Mouse (Mus musculus) neural tube, embryonic 14.5 days (tissue): ENCODE results near the gene Rnf225. TPM values are rescaled to one million over a fixed set of nuclear protein-coding genes. Genes with fewer than 3 reads are reported as not detected.

Experiments
- ATAC-seq: fragments of 200-750 bp; cut with Nextera tagmentation; 2 replicates; pipeline ENCODE4 v1.8.0; 2017; ENCODE audit warnings: low read depth, mild to moderate bottlenecking, moderate TSS enrichment, moderate library complexity
- H3K27ac ChIP-seq: fragments of 300-500 bp; sonication (generic); 2 replicates; pipeline ENCODE4 v1.5.1; 2014; ENCODE audit warnings: low read depth, mild to moderate bottlenecking, control low read depth, low read length, moderate library complexity, mixed read lengths
- H3K27me3 ChIP-seq: fragments of 300-500 bp; sonication (generic); 2 replicates; pipeline ENCODE4 v1.6.1; 2014; ENCODE audit warnings: low read length; ENCODE audit not compliant: control insufficient read depth, insufficient read depth
- H3K36me3 ChIP-seq: fragments of 300-500 bp; sonication (generic); 2 replicates; pipeline ENCODE4 v1.6.1; 2014; ENCODE audit warnings: low read length, mixed read lengths; ENCODE audit not compliant: control insufficient read depth, insufficient read depth
- H3K4me1 ChIP-seq: fragments of 300-500 bp; sonication (generic); 2 replicates; pipeline ENCODE4 v1.6.1; 2014; ENCODE audit warnings: low read length; ENCODE audit not compliant: control insufficient read depth, insufficient read depth
- H3K4me2 ChIP-seq: fragments of 300-500 bp; sonication (generic); 2 replicates; pipeline ENCODE4 v1.6.1; 2014; ENCODE audit warnings: mild to moderate bottlenecking, low read depth, low read length, control low read depth
- H3K4me3 ChIP-seq: fragments of 300-500 bp; sonication (generic); 2 replicates; pipeline ENCODE4 v1.5.1; 2014; ENCODE audit warnings: low read depth, low read length, control low read depth, mixed read lengths
- H3K9ac ChIP-seq: fragments of 300-500 bp; sonication (generic); replicated peaks from 2 replicates; pipeline ENCODE4 v1.6.1; 2014; ENCODE audit warnings: low read depth, mild to moderate bottlenecking, control low read depth, low read length, mixed read lengths
- H3K9me3 ChIP-seq: fragments of 300-500 bp; sonication (generic); 2 replicates; pipeline ENCODE4 v1.6.1; 2016; ENCODE audit warnings: low read length; ENCODE audit not compliant: control insufficient read depth
- WGBS: fragments of 180-500 bp; shearing (Covaris S2); extraction: QIAGEN DNeasy Blood & Tissue Kit; methylation state at CpG from one replicate; pipeline ENCODE4 v1.1.7; 2014; 5-methylcytosine and 5-hydroxymethylcytosine counted together
- polyA plus RNA-seq: library from polyadenylated mRNA; unstranded; fragments of >200 nt; fragmentation: Nextera tagmentation; extraction: Ambion mirVana; gene quantifications from 2 replicates; pipeline ENCODE4 v1.2.1, GENCODE M21; 2014

Rnf225 gene
- polyA plus RNA-seq, 1 experiment from 2014 or later, result 1.3 TPM

- ATAC-seq, result no peak
- Histone ChIP-seq H3K4me2 (no peak overlapping the region), H3K9ac (no peak overlapping the region), H3K4me3 (no peak overlapping the region), H3K4me1 (no peaks in the 10 kb centered on the region), H3K27me3 (no peaks in the 10 kb centered on the region), H3K36me3 (no peaks in the 10 kb centered on the region), H3K27ac (no peak overlapping the region), H3K9me3 (no peaks in the 10 kb centered on the region)
Observed at GRCm38 (mm10) chr7:12943488-12943887, 16.3 kb downstream of the Rnf225 start.

GRCm38 (mm10) chr7:12949032-12949871, 22.0 kb downstream of the Rnf225 start:
- Histone ChIP-seq H3K4me2 (peak overlapping the region; percentile 90), H3K4me3 (peak overlapping the region; percentile 47), H3K27ac (peak overlapping the region; percentile 95), H3K36me3 (no peaks in the 10 kb centered on the region), H3K9me3 (no peaks in the 10 kb centered on the region), H3K27me3 (no peaks in the 10 kb centered on the region), H3K4me1 (peaks cover 7% of the 10 kb centered on the region), H3K9ac (peak overlapping the region; percentile 70)
- 9% methylated on average over 35 of the region's 35 CpGs for WGBS
- peak; percentile 98 for ATAC-seq

GRCm38 (mm10) chr7:12949872-12950229, 22.6 kb downstream of the Rnf225 start:
- peak overlapping the region; percentile 47 for H3K4me3 ChIP-seq
- H3K4me1 ChIP-seq, result peaks cover 7% of the 10 kb centered on the region
- H3K27ac ChIP-seq, result peak overlapping the region; percentile 95
- no peaks in the 10 kb centered on the region for H3K36me3 ChIP-seq
- no peaks in the 10 kb centered on the region for H3K9me3 ChIP-seq
- H3K27me3 ChIP-seq, result no peaks in the 10 kb centered on the region
- peak overlapping the region; percentile 90 for H3K4me2 ChIP-seq
- peak overlapping the region; percentile 70 for H3K9ac ChIP-seq
- ATAC-seq, result peak; percentile 10
- 7% methylated on average over 16 of the region's 16 CpGs for WGBS

GRCm38 (mm10) chr7:12954896-12955295, 27.7 kb downstream of the Rnf225 start:
- Histone ChIP-seq H3K9ac (no peak overlapping the region), H3K27ac (no peak overlapping the region), H3K9me3 (no peaks in the 10 kb centered on the region), H3K4me3 (no peak overlapping the region), H3K27me3 (no peaks in the 10 kb centered on the region), H3K4me2 (no peak overlapping the region), H3K36me3 (no peaks in the 10 kb centered on the region), H3K4me1 (peaks cover 4% of the 10 kb centered on the region; the same call in 1 of the 2 replicates)
- 64% methylated on average over 3 of the region's 3 CpGs for WGBS
- no peak for ATAC-seq

GRCm38 (mm10) chr7:12957511-12957910, 30.3 kb downstream of the Rnf225 start:
- Histone ChIP-seq H3K36me3 (no peaks in the 10 kb centered on the region), H3K4me3 (no peak overlapping the region), H3K27me3 (no peaks in the 10 kb centered on the region), H3K9me3 (no peaks in the 10 kb centered on the region), H3K4me2 (no peak overlapping the region), H3K27ac (no peak overlapping the region), H3K4me1 (no peaks in the 10 kb centered on the region), H3K9ac (no peak overlapping the region)
- no peak for ATAC-seq
- WGBS, result 79% methylated on average over 5 of the region's 5 CpGs

- WGBS, result 83% methylated on average over 4 of the region's 4 CpGs
- Histone ChIP-seq H3K9me3 (no peaks in the 10 kb centered on the region), H3K27ac (no peak overlapping the region), H3K4me3 (no peak overlapping the region), H3K4me1 (no peaks in the 10 kb centered on the region), H3K4me2 (no peak overlapping the region), H3K9ac (no peak overlapping the region), H3K36me3 (no peaks in the 10 kb centered on the region), H3K27me3 (no peaks in the 10 kb centered on the region)
- ATAC-seq, result no peak
Observed at GRCm38 (mm10) chr7:12958948-12959347, 31.7 kb downstream of the Rnf225 start.

- no peaks in the 10 kb centered on the region for H3K9me3 ChIP-seq
- H3K4me1 ChIP-seq, result no peaks in the 10 kb centered on the region
- no peak overlapping the region for H3K27ac ChIP-seq
- no peak overlapping the region for H3K9ac ChIP-seq
- WGBS, result 17% methylated on average over 4 of the region's 4 CpGs
- H3K4me2 ChIP-seq, result no peak overlapping the region
- no peaks in the 10 kb centered on the region for H3K36me3 ChIP-seq
- no peak for ATAC-seq
- no peaks in the 10 kb centered on the region for H3K27me3 ChIP-seq
- no peak overlapping the region for H3K4me3 ChIP-seq
Observed at GRCm38 (mm10) chr7:12959718-12960117, 32.5 kb downstream of the Rnf225 start.

GRCm38 (mm10) chr7:12961511-12962141, 34.4 kb downstream of the Rnf225 start:
- peak; percentile 80 for ATAC-seq
- Histone ChIP-seq H3K27me3 (no peaks in the 10 kb centered on the region; the same call in 1 of the 2 replicates), H3K4me1 (peaks cover 5% of the 10 kb centered on the region), H3K9ac (peak overlapping the region; percentile 61), H3K36me3 (no peaks in the 10 kb centered on the region), H3K4me2 (peak overlapping the region; percentile 56), H3K4me3 (peak overlapping the region; percentile 44), H3K9me3 (no peaks in the 10 kb centered on the region), H3K27ac (peak overlapping the region; percentile 82)
- 3% methylated on average over 29 of the region's 29 CpGs for WGBS

- H3K4me3 ChIP-seq, result peak within 1 kb of the TSS; percentile 84
Observed at GRCm38 (mm10) chr7:12965678-12966091, 38.5 kb downstream of the Rnf225 start, which contains the start of gene Zfp324. Gene Zfp324, plus strand, starts transcription at chr7:12965838.

More at GRCm38 (mm10) chr7:12965678-12966091, 38.5 kb downstream of the Rnf225 start, which contains the start of gene Zfp324:
- Histone ChIP-seq H3K4me2 (peak within 1 kb of the TSS; percentile 92), H3K4me1 (peaks cover 14% of the 10 kb centered on the region), H3K36me3 (peaks cover 15% of the 10 kb centered on the region), H3K27me3 (no peaks in the 10 kb centered on the region; the same call in 1 of the 2 replicates), H3K27ac (peak within 1 kb of the TSS; percentile 86), H3K9me3 (no peaks in the 10 kb centered on the region), H3K9ac (peak within 1 kb of the TSS; percentile 91)
- under 1% methylated on average over 23 of the region's 23 CpGs for WGBS
- peak; percentile 93 for ATAC-seq
